Mouse (Mus musculus) embryonic facial prominence, embryonic 15.5 days (tissue): ENCODE data around the gene Pfdn4. TPM values are rescaled to one million over a fixed set of nuclear protein-coding genes. Genes with fewer than 3 reads are reported as not detected.

Source experiments
- ATAC-seq: fragments of 200-750 bp; cut with Nextera tagmentation; 2 replicates; pipeline ENCODE4 v1.8.0; 2017; ENCODE audit warnings: low read depth, moderate TSS enrichment; ENCODE audit not compliant: insufficient number of reproducible peaks, low FRiP score, low TSS enrichment
- H3K27ac ChIP-seq: fragments of 300-500 bp; sonication (generic); replicated peaks from 2 replicates; pipeline ENCODE4 v1.5.1; 2015; ENCODE audit warnings: mild to moderate bottlenecking, inconsistent platforms
- H3K27me3 ChIP-seq: fragments of 300-500 bp; sonication (generic); 2 replicates; pipeline ENCODE4 v1.6.1; 2015; ENCODE audit warnings: inconsistent platforms
- H3K36me3 ChIP-seq: fragments of 300-500 bp; sonication (generic); 2 replicates; pipeline ENCODE4 v1.6.1; 2015; ENCODE audit warnings: mild to moderate bottlenecking, inconsistent platforms
- H3K4me1 ChIP-seq: fragments of 300-500 bp; sonication (generic); 2 replicates; pipeline ENCODE4 v1.6.1; 2015; ENCODE audit warnings: inconsistent platforms
- H3K4me2 ChIP-seq: fragments of 300-500 bp; sonication (generic); replicated peaks from 2 replicates; pipeline ENCODE4 v1.6.1; 2015; ENCODE audit warnings: mild to moderate bottlenecking, inconsistent platforms
- H3K4me3 ChIP-seq: fragments of 300-500 bp; sonication (generic); replicated peaks from 2 replicates; pipeline ENCODE4 v1.5.1; 2015; ENCODE audit warnings: mild to moderate bottlenecking, inconsistent platforms
- H3K9ac ChIP-seq: fragments of 300-500 bp; sonication (generic); 2 replicates; pipeline ENCODE4 v1.6.1; 2015; ENCODE audit warnings: inconsistent platforms
- H3K9me3 ChIP-seq: fragments of 300-500 bp; sonication (generic); replicated peaks from 2 replicates; pipeline ENCODE4 v1.6.1; 2016; ENCODE audit warnings: inconsistent platforms
- WGBS: fragments of 180-500 bp; shearing (Covaris S2); methylation state at CpG from one replicate; pipeline ENCODE4 v1.1.7; 2015; 5-methylcytosine and 5-hydroxymethylcytosine counted together
- polyA plus RNA-seq: library from polyadenylated mRNA; unstranded; fragments of >200 nt; fragmentation: Nextera tagmentation; extraction: Ambion mirVana; gene quantifications from 2 replicates; pipeline ENCODE4 v1.2.1, GENCODE M21; 2015

The Pfdn4 gene
- polyA plus RNA-seq, 1 experiment from 2014 or later = 71.4 TPM

GRCm38 (mm10) chr2:170498011-170498410 is 1.8 kb downstream of the Pfdn4 start:
- no peak for ATAC-seq
- no peaks in the 10 kb centered on the region for H3K36me3 ChIP-seq
- H3K9me3 ChIP-seq = no peaks in the 10 kb centered on the region
- H3K9ac ChIP-seq = no peak overlapping the region
- no peak overlapping the region for H3K27ac ChIP-seq
- no peak overlapping the region for H3K4me3 ChIP-seq
- H3K4me1 ChIP-seq = peaks cover 24% of the 10 kb centered on the region
- WGBS = 15% methylated on average over 8 of the region's 8 CpGs
- H3K27me3 ChIP-seq = peaks cover 66% of the 10 kb centered on the region
- no peak overlapping the region for H3K4me2 ChIP-seq

- Histone ChIP-seq H3K4me2 (no peak overlapping the region), H3K36me3 (no peaks in the 10 kb centered on the region)
- no peak for ATAC-seq
These were observed 7.1 kb downstream of the Pfdn4 start for GRCm38 (mm10) chr2:170503343-170503742.

GRCm38 (mm10) chr2:170503983-170504382 is 7.8 kb downstream of the Pfdn4 start:
- ATAC-seq = no peak
- no peak overlapping the region for H3K4me2 ChIP-seq
- no peak overlapping the region for H3K4me3 ChIP-seq
- 23% methylated on average over 4 of the region's 4 CpGs for WGBS
- H3K9ac ChIP-seq = no peak overlapping the region
- peaks cover 8% of the 10 kb centered on the region for H3K27me3 ChIP-seq
- H3K4me1 ChIP-seq = peaks cover 11% of the 10 kb centered on the region
- no peaks in the 10 kb centered on the region for H3K36me3 ChIP-seq
- no peaks in the 10 kb centered on the region for H3K9me3 ChIP-seq
- no peak overlapping the region for H3K27ac ChIP-seq

More at GRCm38 (mm10) chr2:170503343-170503742, 7.1 kb downstream of the Pfdn4 start:
- 50% methylated on average over 8 of the region's 8 CpGs for WGBS
- Histone ChIP-seq H3K27me3 (peaks cover 15% of the 10 kb centered on the region), H3K27ac (no peak overlapping the region), H3K9me3 (no peaks in the 10 kb centered on the region), H3K4me1 (peaks cover 6% of the 10 kb centered on the region), H3K4me3 (no peak overlapping the region), H3K9ac (no peak overlapping the region)

GRCm38 (mm10) chr2:170507734-170508133 is 11.5 kb downstream of the Pfdn4 start:
- Histone ChIP-seq H3K36me3 (no peaks in the 10 kb centered on the region), H3K4me3 (no peak overlapping the region), H3K27me3 (no peaks in the 10 kb centered on the region), H3K4me1 (peaks cover 25% of the 10 kb centered on the region), H3K27ac (no peak overlapping the region), H3K9ac (no peak overlapping the region), H3K4me2 (no peak overlapping the region), H3K9me3 (no peaks in the 10 kb centered on the region)
- ATAC-seq = no peak
- 4% methylated on average over 10 of the region's 10 CpGs for WGBS

- H3K4me2 ChIP-seq = peak overlapping the region; percentile 58
- H3K36me3 ChIP-seq = no peaks in the 10 kb centered on the region
- no peaks in the 10 kb centered on the region for H3K27me3 ChIP-seq
- peak overlapping the region; percentile 41 for H3K4me3 ChIP-seq
- H3K4me1 ChIP-seq = peaks cover 29% of the 10 kb centered on the region
- no peak for ATAC-seq
- 1% methylated on average over 12 of the region's 12 CpGs for WGBS
- no peak overlapping the region for H3K9ac ChIP-seq
- no peaks in the 10 kb centered on the region for H3K9me3 ChIP-seq
- no peak overlapping the region for H3K27ac ChIP-seq
These were observed 12.6 kb downstream of the Pfdn4 start for GRCm38 (mm10) chr2:170508821-170509220.

- under 1% methylated on average over 69 of the region's 69 CpGs for WGBS
- Histone ChIP-seq H3K4me3 (peak overlapping the region; percentile 95), H3K4me1 (peaks cover 29% of the 10 kb centered on the region), H3K27me3 (no peaks in the 10 kb centered on the region), H3K9ac (peak overlapping the region; percentile 78), H3K27ac (peak overlapping the region; percentile 86), H3K9me3 (no peaks in the 10 kb centered on the region), H3K36me3 (peaks cover 6% of the 10 kb centered on the region; the same call in 1 of the 2 replicates), H3K4me2 (peak overlapping the region; percentile 59)
- peak; percentile 69 for ATAC-seq
These were observed 15.1 kb downstream of the Pfdn4 start for GRCm38 (mm10) chr2:170511073-170511891.

GRCm38 (mm10) chr2:170513756-170514155 is 17.5 kb downstream of the Pfdn4 start:
- ATAC-seq = no peak
- H3K4me3 ChIP-seq = no peak overlapping the region
- WGBS = 80% methylated on average over 12 of the region's 12 CpGs
- H3K9ac ChIP-seq = no peak overlapping the region
- peaks cover 22% of the 10 kb centered on the region for H3K36me3 ChIP-seq
- H3K4me2 ChIP-seq = no peak overlapping the region
- peaks cover 20% of the 10 kb centered on the region for H3K4me1 ChIP-seq
- H3K9me3 ChIP-seq = no peaks in the 10 kb centered on the region
- H3K27me3 ChIP-seq = no peaks in the 10 kb centered on the region
- H3K27ac ChIP-seq = no peak overlapping the region

GRCm38 (mm10) chr2:170520321-170520971 is 24.2 kb downstream of the Pfdn4 start:
- Histone ChIP-seq H3K27me3 (no peaks in the 10 kb centered on the region), H3K9ac (no peak overlapping the region), H3K4me2 (no peak overlapping the region), H3K27ac (no peak overlapping the region), H3K9me3 (no peaks in the 10 kb centered on the region), H3K4me1 (no peaks in the 10 kb centered on the region), H3K36me3 (peaks cover 32% of the 10 kb centered on the region), H3K4me3 (no peak overlapping the region)
- ATAC-seq = no peak
- 5% methylated on average over 7 of the region's 7 CpGs for WGBS

GRCm38 (mm10) chr2:170526513-170526912 is 30.3 kb downstream of the Pfdn4 start:
- Histone ChIP-seq H3K4me3 (no peak overlapping the region), H3K27ac (no peak overlapping the region), H3K4me2 (no peak overlapping the region), H3K27me3 (no peaks in the 10 kb centered on the region), H3K36me3 (no peaks in the 10 kb centered on the region), H3K9ac (no peak overlapping the region), H3K9me3 (no peaks in the 10 kb centered on the region), H3K4me1 (no peaks in the 10 kb centered on the region)
- 77% methylated on average over 8 of the region's 8 CpGs for WGBS
- peak; percentile 57; the same call in 1 of the 2 replicates for ATAC-seq

- Histone ChIP-seq H3K9me3 (no peaks in the 10 kb centered on the region), H3K4me3 (no peak overlapping the region), H3K36me3 (no peaks in the 10 kb centered on the region), H3K27ac (no peak overlapping the region), H3K9ac (no peak overlapping the region), H3K4me2 (no peak overlapping the region), H3K27me3 (no peaks in the 10 kb centered on the region), H3K4me1 (no peaks in the 10 kb centered on the region)
- ATAC-seq = no peak
- WGBS = 91% methylated on average over 16 of the region's 16 CpGs
These were observed 31.8 kb downstream of the Pfdn4 start for GRCm38 (mm10) chr2:170528061-170528460.

- Histone ChIP-seq H3K4me3 (no peak overlapping the region), H3K27ac (no peak overlapping the region), H3K4me2 (no peak overlapping the region), H3K36me3 (no peaks in the 10 kb centered on the region), H3K27me3 (no peaks in the 10 kb centered on the region), H3K4me1 (no peaks in the 10 kb centered on the region), H3K9me3 (no peaks in the 10 kb centered on the region), H3K9ac (no peak overlapping the region)
- 90% methylated on average over 7 of the region's 7 CpGs for WGBS
- ATAC-seq = no peak
These were observed 33.5 kb downstream of the Pfdn4 start for GRCm38 (mm10) chr2:170529766-170530165.
